ENCODE assay signal across 8 mouse cellular contexts in the genomic region with DNA sequence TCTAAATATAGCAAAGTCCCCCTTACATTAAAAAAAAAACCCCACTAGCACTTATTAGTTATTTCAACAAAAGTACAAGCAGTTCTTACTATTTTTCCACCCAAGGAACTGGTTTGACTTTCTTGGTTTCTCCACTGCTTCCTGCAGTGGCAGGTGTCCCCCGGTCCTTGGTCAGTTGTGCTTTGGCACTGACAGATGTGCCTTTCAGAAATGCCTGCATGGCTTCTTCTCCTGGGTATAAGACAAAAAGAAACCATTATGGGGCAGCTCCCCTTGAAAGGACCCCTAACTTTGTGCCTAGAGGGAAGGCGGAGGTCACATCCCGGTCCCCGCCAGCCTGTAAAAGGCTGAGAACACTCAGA. TPM values are rescaled to one million over a fixed set of nuclear protein-coding genes. Genes with fewer than 3 reads are reported as not detected.
DNase-seq lines count a peak whose midpoint lies in the region; ATAC-seq and TF ChIP-seq lines count a peak whose summit lies in the region.

No protein-coding gene starts in this region.

- H3K4me1 ChIP-seq in heart, embryonic 13.5 days: peaks cover 19% of the 10 kb centered on the region
- no peaks in the 10 kb centered on the region for H3K4me1 ChIP-seq in ES-Bruce4 (ENCODE audit: control insufficient read depth, insufficient read depth, low read length)
- peaks cover 18% of the 10 kb centered on the region for H3K4me1 ChIP-seq in forebrain, embryonic 16.5 days (replicated peaks; ENCODE audit: control insufficient read depth, insufficient read depth, low read length)
- peaks cover 8% of the 10 kb centered on the region for H3K4me1 ChIP-seq in liver, postnatal 0 days (ENCODE audit: insufficient read depth)

- peak overlapping the region; percentile 95 for H3K27ac ChIP-seq in heart, embryonic 13.5 days (replicated peaks)
- no peak overlapping the region for H3K27ac ChIP-seq in ES-Bruce4 (ENCODE audit: insufficient read depth, low read length)
- peak overlapping the region; percentile 96 for H3K27ac ChIP-seq in forebrain, embryonic 16.5 days (ENCODE audit: low read length)
- peak overlapping the region; percentile 99 for H3K27ac ChIP-seq in liver, postnatal 0 days (ENCODE audit: low read depth)

- TF ChIP-seq POLR2A in ES-Bruce4 (IDR thresholded peaks at IDR 0.05; ENCODE audit: insufficient read depth, low read length): no peak

- no peak for TF ChIP-seq CTCF in ES-Bruce4 (IDR thresholded peaks at IDR 0.05; ENCODE audit: low read depth, low read length)
- TF ChIP-seq CTCF in liver, postnatal 0 days (IDR thresholded peaks at IDR 0.05; ENCODE audit: low read depth): no peak

- H3K4me3 ChIP-seq in heart, embryonic 13.5 days: peak overlapping the region; percentile 72
- H3K4me3 ChIP-seq in ES-Bruce4 (ENCODE audit: low read depth, low read length): peak overlapping the region; percentile 92
- H3K4me3 ChIP-seq in forebrain, embryonic 16.5 days (replicated peaks; ENCODE audit: low read length): peak overlapping the region; percentile 78
- H3K4me3 ChIP-seq in liver, postnatal 0 days (ENCODE audit: low read depth, low read length): peak overlapping the region; percentile 81

- WGBS in heart, embryonic 13.5 days: 0% methylated on average over 4 of the region's 4 CpGs
- WGBS in forebrain, embryonic 16.5 days: 0% methylated on average over 4 of the region's 4 CpGs
- 2% methylated on average over 4 of the region's 4 CpGs for WGBS in liver, postnatal 0 days (ENCODE audit: insufficient replicate concordance)

- no peak for DNase-seq in heart, postnatal 14 days
- DNase-seq in liver, postnatal 0 days: no peak
- no peak for DNase-seq in left cerebral cortex, adult 9 months (ENCODE audit: low spot score in 2 of 2)
- no peak for DNase-seq in ovary, adult 18-20 months (ENCODE audit: low spot score)
- no peak for DNase-seq in right cerebral cortex, adult 18-20 months

- no peak for ATAC-seq in heart, embryonic 13.5 days (ENCODE audit: extremely low read depth, insufficient number of reproducible peaks, low FRiP score, low TSS enrichment)
- no peak for ATAC-seq in forebrain, embryonic 16.5 days
- ATAC-seq in liver, postnatal 0 days: peak; percentile 30

- H3K9ac ChIP-seq in heart, embryonic 13.5 days: peak overlapping the region; percentile 92
- peak overlapping the region; percentile 79 for H3K9ac ChIP-seq in ES-Bruce4 (ENCODE audit: low read depth, poor library complexity, severe bottlenecking)
- peak overlapping the region; percentile 96 for H3K9ac ChIP-seq in forebrain, embryonic 16.5 days (replicated peaks; ENCODE audit: low read depth, low read length)
- H3K9ac ChIP-seq in liver, postnatal 0 days (replicated peaks): peak overlapping the region; percentile 88

- TF ChIP-seq EP300 in ES-Bruce4 (IDR thresholded peaks at IDR 0.05; ENCODE audit: insufficient read depth, low read depth, low read length): no peak
- TF ChIP-seq EP300 in liver, postnatal 0 days (IDR thresholded peaks at IDR 0.05; ENCODE audit: low read depth): no peak

- no peaks in the 10 kb centered on the region for H3K9me3 ChIP-seq in heart, embryonic 13.5 days
- no peaks in the 10 kb centered on the region for H3K9me3 ChIP-seq in ES-Bruce4 (replicated peaks; ENCODE audit: control insufficient read depth, insufficient read depth, low read length, poor library complexity, severe bottlenecking)
- no peaks in the 10 kb centered on the region for H3K9me3 ChIP-seq in forebrain, embryonic 16.5 days (ENCODE audit: control insufficient read depth, low read length)
- no peaks in the 10 kb centered on the region for H3K9me3 ChIP-seq in liver, postnatal 0 days (ENCODE audit: low read length)

- no peaks in the 10 kb centered on the region for H3K27me3 ChIP-seq in heart, embryonic 13.5 days (replicated peaks)
- no peaks in the 10 kb centered on the region for H3K27me3 ChIP-seq in ES-Bruce4 (ENCODE audit: control insufficient read depth, insufficient read depth, low read length, poor library complexity, severe bottlenecking)
- H3K27me3 ChIP-seq in forebrain, embryonic 16.5 days (replicated peaks; ENCODE audit: control insufficient read depth, insufficient read depth, low read length): no peaks in the 10 kb centered on the region
- H3K27me3 ChIP-seq in liver, postnatal 0 days (ENCODE audit: insufficient read depth, low read length): no peaks in the 10 kb centered on the region

- H3K4me2 ChIP-seq in heart, embryonic 13.5 days: peak overlapping the region; percentile 71
- H3K4me2 ChIP-seq in forebrain, embryonic 16.5 days (ENCODE audit: low read length): peak overlapping the region; percentile 97
- peak overlapping the region; percentile 87 for H3K4me2 ChIP-seq in liver, postnatal 0 days (ENCODE audit: low read depth, low read length)

- peaks cover 29% of the 10 kb centered on the region for H3K36me3 ChIP-seq in heart, embryonic 13.5 days
- H3K36me3 ChIP-seq in ES-Bruce4 (ENCODE audit: control insufficient read depth, insufficient read depth, low read length, poor library complexity, severe bottlenecking): peaks cover 18% of the 10 kb centered on the region
- H3K36me3 ChIP-seq in forebrain, embryonic 16.5 days (ENCODE audit: control insufficient read depth, insufficient read depth): no peaks in the 10 kb centered on the region; the same call in 1 of the 2 replicates
- peaks cover 18% of the 10 kb centered on the region for H3K36me3 ChIP-seq in liver, postnatal 0 days (replicated peaks; ENCODE audit: insufficient read depth, low read length)

- intact Hi-C loops in heart, postnatal 14 days (cut with DNase I): loop anchor here (2.0 kb wide), 1 partner anchor 18 kb away; no protein-coding TSS in a partner anchor

RNA-seq across cellular contexts. Expression of a gene that starts 0.2 kb away (rescaled TPM):
- polyA plus RNA-seq in heart, embryonic 13.5 days (2015; fragmentation: Nextera tagmentation; extraction: Ambion mirVana): 93.0 and 96.8 TPM in 2 replicates
- total RNA-seq in heart, postnatal 14 days (2021): 1 to 10 TPM; 4.4 to 9.3 TPM
- polyA plus RNA-seq in ES-Bruce4 (2011; ENCODE audit: insufficient read depth, insufficient read length, low read depth, missing spikeins): 71.2 and 73.8 TPM in 2 replicates
- polyA plus RNA-seq in forebrain, embryonic 16.5 days (2015; fragmentation: Nextera tagmentation; extraction: Ambion mirVana): 67.2 and 79.4 TPM in 2 replicates
- 54.3 and 59.4 TPM in 2 replicates for polyA plus RNA-seq in liver, postnatal 0 days (2015; fragmentation: Nextera tagmentation; extraction: Ambion mirVana)

RNA-seq across cellular contexts. Expression of a gene that starts 19.0 kb away (rescaled TPM):
- polyA plus RNA-seq in heart, embryonic 13.5 days (2015; fragmentation: Nextera tagmentation; extraction: Ambion mirVana): 0.15 TPM in 1 of 2 replicates, not detected in the other
- total RNA-seq in heart, postnatal 14 days (2021): 10 to 100 TPM in 1 of 2 experiments, 1 to 10 TPM in 1; 5.1 to 18.8 TPM
- polyA plus RNA-seq in ES-Bruce4 (2011; ENCODE audit: insufficient read depth, insufficient read length, low read depth, missing spikeins): not detected in 2 replicates
- polyA plus RNA-seq in forebrain, embryonic 16.5 days (2015; fragmentation: Nextera tagmentation; extraction: Ambion mirVana): not detected in 2 replicates
- polyA plus RNA-seq in liver, postnatal 0 days (2015; fragmentation: Nextera tagmentation; extraction: Ambion mirVana): not detected in 2 replicates

RNA-seq across cellular contexts. Expression of a gene that starts 20.0 kb away (rescaled TPM):
- polyA plus RNA-seq in heart, embryonic 13.5 days (2015; fragmentation: Nextera tagmentation; extraction: Ambion mirVana): 147 and 163 TPM in 2 replicates
- total RNA-seq in heart, postnatal 14 days (2021): 100 to 1,000 TPM; 264 to 305 TPM
- 967 and 1,069 TPM in 2 replicates for polyA plus RNA-seq in ES-Bruce4 (2011; ENCODE audit: insufficient read depth, insufficient read length, low read depth, missing spikeins)
- 378 and 390 TPM in 2 replicates for polyA plus RNA-seq in forebrain, embryonic 16.5 days (2015; fragmentation: Nextera tagmentation; extraction: Ambion mirVana)
- 49.1 and 52.5 TPM in 2 replicates for polyA plus RNA-seq in liver, postnatal 0 days (2015; fragmentation: Nextera tagmentation; extraction: Ambion mirVana)
